Mouse (Mus musculus) liver, postnatal 0 days (tissue): Measurements from ENCODE around the gene Med20.

Experiments
- CTCF ChIP-seq: sonication (generic); IDR thresholded peaks from 2 replicates; pipeline ENCODE4 v1.5.1; 2016; ENCODE audit warnings: antibody characterized with exemption, low read depth
- EP300 ChIP-seq: IDR thresholded peaks from 2 replicates; pipeline ENCODE4 v1.6.1; 2016; ENCODE audit warnings: antibody characterized with exemption, low read depth, mild to moderate bottlenecking

- TF ChIP-seq CTCF (no peak), EP300 (no peak)
Measured at GRCm38 (mm10) chr17:47663009-47663713, 51.8 kb downstream of the Med20 start.
